Mouse (Mus musculus) CD4-positive, CD25-positive, alpha-beta regulatory T cell, adult 9 weeks (primary cell): ENCODE results near the gene Enam. TPM values are rescaled to one million over a fixed set of nuclear protein-coding genes. Genes with fewer than 3 reads are reported as not detected.

Experiments
- polyA plus RNA-seq: library from polyadenylated mRNA; unstranded; fragments of 100-300 nt; shearing (Covaris generic); gene quantifications from one replicate; pipeline ENCODE4 v1.2.1, GENCODE M21; 2017

Gene Enam
- not detected for polyA plus RNA-seq

DNA sequence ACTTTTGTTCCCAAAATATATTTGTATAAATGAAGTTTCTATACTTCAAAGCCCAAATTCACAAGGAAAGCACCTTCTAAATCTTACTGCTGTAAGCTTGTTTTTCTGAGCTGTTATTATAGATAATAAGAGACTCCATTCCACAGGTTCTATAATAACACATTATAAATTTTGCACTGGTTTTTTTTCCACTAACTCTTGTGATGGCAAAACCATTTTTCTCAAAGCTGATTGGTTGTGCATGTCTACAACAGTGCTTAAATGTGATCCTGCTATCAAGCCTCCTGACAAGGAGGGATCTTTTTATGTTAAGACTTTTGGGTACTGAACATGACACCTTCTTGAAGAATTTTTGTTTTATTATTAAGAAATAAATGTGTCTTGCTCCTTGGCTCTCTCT is at the start of gene Enam:
Gene Enam (plus strand): TSS at position 301 of the 400 bp plus-strand sequence.

DNA sequence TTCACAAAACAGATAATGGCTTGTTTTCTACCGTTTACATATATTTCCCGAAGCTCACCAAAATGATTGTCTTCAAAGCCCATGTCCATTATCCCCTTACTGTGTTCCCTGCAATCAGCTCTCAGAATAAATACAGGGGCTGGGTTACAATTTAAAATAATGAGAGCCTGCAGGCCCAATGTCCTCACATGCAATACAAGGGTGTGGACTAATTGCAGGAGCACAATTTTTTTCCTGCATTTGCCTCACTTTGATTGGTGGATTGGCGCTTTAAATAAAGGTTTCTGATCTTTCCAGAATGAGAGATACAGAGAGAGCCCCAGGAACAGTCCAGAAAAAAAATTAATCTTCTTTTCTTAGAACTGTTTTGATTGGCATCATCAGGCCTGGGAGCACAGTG is 32.1 kb upstream of the Enam start, which contains the start of gene Ambn:
Gene Ambn (plus strand): TSS at position 301 of the 400 bp plus-strand sequence.

DNA sequence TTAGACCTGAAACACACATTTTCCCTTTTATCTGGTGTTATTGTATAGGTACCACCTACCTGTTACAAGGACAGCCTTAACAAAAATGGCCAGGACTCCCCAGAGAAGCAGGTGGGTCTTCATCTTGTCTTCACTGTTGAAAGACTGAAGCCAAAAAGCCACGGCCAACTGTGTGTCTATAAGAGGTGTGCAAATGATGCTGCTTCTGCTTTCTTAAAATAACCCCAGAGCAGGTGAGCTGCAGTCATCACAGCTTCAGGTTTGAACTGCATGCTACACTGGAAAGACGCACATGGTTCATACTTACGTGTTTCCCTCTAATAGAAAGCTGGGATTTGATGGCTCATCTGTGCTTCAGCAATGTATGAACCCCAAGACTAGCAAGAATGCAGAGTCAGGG is 39.9 kb downstream of the Enam start, which contains the start of gene Jchain:
Gene Jchain (minus strand): TSS at position 235 of the 400 bp plus-strand sequence.

DNA sequence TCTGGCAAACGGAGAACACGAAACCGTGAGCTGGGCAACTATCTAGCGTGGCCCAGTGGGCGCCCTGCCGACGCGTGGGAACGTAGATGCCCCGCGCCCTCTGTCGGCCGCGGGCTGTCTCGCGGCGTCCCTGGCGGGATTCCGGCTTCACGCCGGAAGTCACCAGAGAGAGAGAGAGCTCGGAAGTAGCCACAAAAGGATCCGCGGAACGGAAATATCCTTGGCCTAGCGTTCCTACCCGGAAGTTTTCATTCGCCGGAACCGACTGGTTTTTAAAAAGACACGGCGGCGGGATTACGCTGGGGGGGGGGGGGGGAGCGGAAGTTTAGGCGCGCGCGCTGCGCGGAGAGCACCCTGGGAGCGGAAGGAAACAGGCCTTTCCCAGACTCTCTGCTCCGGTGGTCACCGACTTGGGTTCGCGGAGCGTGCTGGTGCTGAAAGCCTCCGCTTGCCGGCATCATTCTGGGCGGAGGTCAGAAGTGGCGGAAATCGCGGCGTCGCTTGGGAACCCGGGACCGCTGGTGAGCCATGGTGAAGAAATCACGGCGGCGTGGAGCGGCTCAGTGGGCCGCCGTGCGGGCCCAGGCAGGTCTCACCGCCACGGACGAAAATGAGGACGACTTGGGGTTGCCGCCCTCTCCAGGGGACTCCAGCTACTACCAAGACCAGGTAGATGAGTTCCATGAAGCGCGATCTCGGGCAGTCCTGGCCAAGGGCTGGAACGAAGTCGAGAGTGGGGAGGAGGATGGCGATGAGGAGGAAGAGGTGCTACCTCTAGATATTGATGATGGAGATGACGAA is 66.5 kb downstream of the Enam start, which contains the start of gene Utp3:
Gene Utp3 (plus strand): TSS at position 377 of the 801 bp plus-strand sequence.

Other genes starting within 250 kb of the Enam start
- gene Gm7714, start 219.1 kb upstream of the Enam start, polyA plus RNA-seq = not detected
- gene Prol1, start 170.7 kb upstream of the Enam start, polyA plus RNA-seq = not detected
- not detected for gene Amtn, start 111.9 kb upstream of the Enam start, polyA plus RNA-seq
- gene Ambn, start 32.0 kb upstream of the Enam start, polyA plus RNA-seq = not detected
- gene Jchain, start 39.9 kb downstream of the Enam start, polyA plus RNA-seq = 2.7 TPM
- 116 TPM for gene Utp3, start 66.5 kb downstream of the Enam start, polyA plus RNA-seq
- gene Rufy3, start 77.1 kb downstream of the Enam start, polyA plus RNA-seq = 0.93 TPM
- gene Grsf1, start 188.2 kb downstream of the Enam start, polyA plus RNA-seq = 3.1 TPM
- 7.5 TPM for gene Mob1b, start 232.9 kb downstream of the Enam start, polyA plus RNA-seq